Mouse (Mus musculus) liver, adult 2 months (tissue): ENCODE measurements at regions not wholly inside any gene's neighbourhood (a gene's known extent, or its start where the extent isn't known, plus 50 kb on each side); places are given as distances from the start of the nearest gene placed in this dataset.

Source experiments
- DNase-seq: peaks from one replicate; pipeline ENCODE4 v3.0.0-alpha.2; 2011; ENCODE audit warnings: low read depth, low spot score; ENCODE audit errors: extremely low read depth
- H3K27ac ChIP-seq: fragments of 200-500 bp; replicated peaks from 2 replicates; pipeline ENCODE4 v1.5.1; 2012; ENCODE audit warnings: low read depth, mild to moderate bottlenecking, control low read depth, inconsistent platforms, low read length; ENCODE audit not compliant: insufficient read depth
- H3K27me3 ChIP-seq: fragments of 200-500 bp; 2 replicates; pipeline ENCODE4 v1.6.1; 2012; ENCODE audit warnings: mild to moderate bottlenecking, moderate library complexity, low read length, inconsistent platforms; ENCODE audit not compliant: control insufficient read depth, insufficient read depth
- H3K36me3 ChIP-seq: fragments of 200-500 bp; 2 replicates; pipeline ENCODE4 v1.6.1; 2012; ENCODE audit warnings: low read length, inconsistent platforms; ENCODE audit not compliant: control insufficient read depth, insufficient read depth
- H3K4me1 ChIP-seq: fragments of 200-500 bp; 2 replicates; pipeline ENCODE4 v1.6.1; 2011; ENCODE audit warnings: low read length; ENCODE audit not compliant: control insufficient read depth, insufficient read depth
- H3K4me3 ChIP-seq: fragments of 200-500 bp; 2 replicates; pipeline ENCODE4 v1.5.1; 2011; ENCODE audit warnings: low read depth, mild to moderate bottlenecking, control low read depth, low read length, moderate library complexity; ENCODE audit not compliant: insufficient read depth
- H3K79me2 ChIP-seq: fragments of 200-500 bp; 2 replicates; pipeline ENCODE4 v1.6.1; 2012; ENCODE audit warnings: inconsistent platforms, mild to moderate bottlenecking, low read length, moderate library complexity; ENCODE audit not compliant: control insufficient read depth, insufficient read depth
- H3K9ac ChIP-seq: fragments of 200-500 bp; 2 replicates; pipeline ENCODE4 v1.6.1; 2012; ENCODE audit warnings: low read depth, mild to moderate bottlenecking, control low read depth, inconsistent platforms, low read length
- CTCF ChIP-seq: fragments of 200-500 bp; IDR thresholded peaks from 2 replicates; pipeline ENCODE4 v1.5.1; 2011; ENCODE audit warnings: low read depth, low read length, control low read depth
- POLR2A ChIP-seq: fragments of 200-500 bp; IDR thresholded peaks from 2 replicates; pipeline ENCODE4 v1.6.1; 2011; ENCODE audit warnings: low read length, control low read depth; ENCODE audit not compliant: insufficient read depth; ENCODE audit errors: extremely low read depth
- WGBS: fragments of 180-500 bp; shearing (Covaris S2); methylation state at CpG from one replicate; pipeline ENCODE4 v1.1.7; 2018; 5-methylcytosine and 5-hydroxymethylcytosine counted together

DNA sequence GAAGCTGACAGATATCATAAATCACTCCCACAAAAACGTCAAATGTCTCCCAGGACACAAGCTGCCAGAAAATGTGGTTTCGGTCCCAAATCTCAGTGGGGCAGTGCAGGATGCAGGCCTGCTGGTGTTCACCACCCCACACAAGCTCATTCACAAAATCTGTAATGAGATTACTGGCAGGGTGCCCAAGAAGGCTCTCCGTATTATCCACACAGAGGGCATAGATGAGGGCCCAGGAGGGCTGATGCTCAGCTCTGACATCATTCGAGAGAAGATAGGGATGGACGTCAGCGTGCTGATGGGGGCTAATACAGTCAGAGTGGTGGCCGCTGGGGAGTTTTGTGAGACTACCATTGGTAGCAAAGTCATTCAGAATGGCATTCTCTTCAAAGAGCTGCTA, 375.9 kb upstream of the 4933412E24Rik start:
- Histone ChIP-seq H3K79me2 (no peaks in the 10 kb centered on the region), H3K27me3 (no peaks in the 10 kb centered on the region), H3K4me3 (no peak overlapping the region), H3K27ac (no peak overlapping the region), H3K4me1 (no peaks in the 10 kb centered on the region), H3K9ac (no peak overlapping the region), H3K36me3 (no peaks in the 10 kb centered on the region)
- 80% methylated on average over 7 of the region's 7 CpGs for WGBS
- no peak for DNase-seq
- TF ChIP-seq CTCF (no peak), POLR2A (no peak)

DNA sequence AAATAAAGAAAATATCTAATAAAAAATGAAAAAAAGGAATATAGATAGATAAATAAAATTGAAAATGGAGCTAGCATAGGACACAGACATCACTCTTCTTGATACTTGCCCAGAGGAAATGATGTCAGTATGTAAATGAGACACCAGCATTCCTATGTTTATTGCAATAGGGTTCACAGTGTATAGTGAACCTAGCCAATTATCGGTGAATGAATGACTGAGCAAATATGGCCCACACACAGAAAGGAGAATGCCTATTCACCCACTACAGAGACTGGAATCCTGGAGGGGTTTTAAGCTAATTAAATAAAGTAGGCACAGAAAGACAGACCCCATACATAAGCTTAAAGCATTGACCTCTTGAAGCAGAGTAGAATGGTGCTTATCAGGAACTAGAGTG, 373.9 kb upstream of the 4933412E24Rik start:
- Histone ChIP-seq H3K27ac (no peak overlapping the region), H3K4me1 (no peaks in the 10 kb centered on the region), H3K4me3 (no peak overlapping the region), H3K9ac (no peak overlapping the region), H3K79me2 (no peaks in the 10 kb centered on the region), H3K36me3 (no peaks in the 10 kb centered on the region), H3K27me3 (no peaks in the 10 kb centered on the region)
- WGBS = 93% methylated on average over 1 of the region's 1 CpGs
- no peak for DNase-seq
- TF ChIP-seq CTCF (no peak), POLR2A (no peak)

DNA sequence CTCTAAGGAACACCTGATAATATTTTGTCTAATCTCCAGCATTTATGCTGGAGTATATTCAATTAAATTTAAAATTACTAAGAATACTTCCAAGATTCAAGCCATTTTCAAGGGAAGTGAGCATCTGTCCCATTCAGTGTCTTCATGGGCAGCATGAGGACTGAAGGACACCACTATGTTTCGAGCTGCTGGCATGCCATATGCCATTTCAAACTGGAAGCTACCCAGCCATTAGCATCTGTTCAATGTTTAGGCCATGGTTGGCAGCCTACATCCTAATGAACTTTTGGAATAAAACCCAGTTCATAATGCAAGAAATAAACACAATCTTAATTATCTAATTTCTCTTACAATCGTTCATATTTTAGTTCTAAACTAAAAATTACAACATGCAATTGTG, 371.5 kb upstream of the 4933412E24Rik start:
- H3K27ac ChIP-seq = no peak overlapping the region
- H3K4me3 ChIP-seq = no peak overlapping the region
- 74% methylated on average over 2 of the region's 2 CpGs for WGBS
- no peaks in the 10 kb centered on the region for H3K79me2 ChIP-seq
- TF ChIP-seq CTCF (no peak), POLR2A (no peak)
- no peaks in the 10 kb centered on the region for H3K36me3 ChIP-seq
- H3K4me1 ChIP-seq = no peaks in the 10 kb centered on the region
- no peak overlapping the region for H3K9ac ChIP-seq
- no peaks in the 10 kb centered on the region for H3K27me3 ChIP-seq
- no peak for DNase-seq
